Mouse (Mus musculus): ENCODE data around the gene Bola1.
"Not testable (repeated sequence)": the region's sequence is repeated elsewhere in the genome, so short reads cannot be mapped to it uniquely, and the experiment has no call there.

Bola1 gene

GRCm38 (mm10) chr3:96180727-96181477, 38.6 kb downstream of the Bola1 start, which contains the start of gene Sv2a:
Gene Sv2a, plus strand, starts transcription at chr3:96181151.
- DNase-seq (ENCODE audit: low read depth, low spot score), result no peak

GRCm38 (mm10) chr3:96179531-96179930, 40.0 kb downstream of the Bola1 start:
- no peak for DNase-seq (ENCODE audit: low read depth, low spot score)

DNA sequence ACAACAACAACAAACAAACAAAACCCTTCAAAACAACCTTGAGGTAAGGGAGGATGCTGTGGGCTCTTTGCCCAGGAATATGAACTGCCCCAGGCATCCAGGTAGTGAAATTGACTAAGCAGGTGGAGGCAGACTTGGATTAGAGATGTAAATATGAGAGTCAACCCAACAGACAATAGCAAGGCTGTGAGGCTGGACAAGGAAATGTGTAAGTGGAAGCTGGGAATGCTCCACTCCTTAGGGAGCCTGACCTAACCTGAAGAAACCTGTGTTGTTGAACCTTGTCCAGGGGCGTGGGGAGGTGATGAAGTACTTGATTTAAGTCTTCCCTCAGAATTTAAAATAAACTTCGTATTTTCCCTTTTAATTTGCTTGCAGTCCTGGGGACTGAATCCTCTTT, 40.6 kb downstream of the Bola1 start:
- DNase-seq (ENCODE audit: low read depth, low spot score), result no peak

GRCm38 (mm10) chr3:96178427-96178826, 41.1 kb downstream of the Bola1 start:
- no peak for DNase-seq (ENCODE audit: low read depth, low spot score)

DNA sequence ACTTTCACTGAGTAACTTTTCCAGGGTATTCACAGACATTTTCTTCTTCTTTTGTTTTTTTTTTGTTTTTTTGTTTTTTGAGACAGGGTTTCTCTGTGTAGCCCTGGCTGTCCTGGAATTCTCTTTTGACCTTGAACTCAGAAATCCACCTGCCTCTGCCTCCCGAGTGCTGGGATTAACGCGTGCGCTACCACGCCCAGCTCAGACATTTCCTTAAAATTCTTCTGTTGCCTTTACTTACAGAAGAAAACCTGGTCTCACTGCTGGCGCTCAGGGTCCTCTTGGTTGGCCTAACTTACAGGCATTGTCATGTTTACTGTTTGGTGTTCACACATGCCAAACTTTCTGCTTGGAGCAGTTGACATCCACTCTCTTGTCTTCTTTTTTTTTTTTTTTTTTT, 44.3 kb downstream of the Bola1 start:
- no peak for DNase-seq (ENCODE audit: low read depth, low spot score)

DNA sequence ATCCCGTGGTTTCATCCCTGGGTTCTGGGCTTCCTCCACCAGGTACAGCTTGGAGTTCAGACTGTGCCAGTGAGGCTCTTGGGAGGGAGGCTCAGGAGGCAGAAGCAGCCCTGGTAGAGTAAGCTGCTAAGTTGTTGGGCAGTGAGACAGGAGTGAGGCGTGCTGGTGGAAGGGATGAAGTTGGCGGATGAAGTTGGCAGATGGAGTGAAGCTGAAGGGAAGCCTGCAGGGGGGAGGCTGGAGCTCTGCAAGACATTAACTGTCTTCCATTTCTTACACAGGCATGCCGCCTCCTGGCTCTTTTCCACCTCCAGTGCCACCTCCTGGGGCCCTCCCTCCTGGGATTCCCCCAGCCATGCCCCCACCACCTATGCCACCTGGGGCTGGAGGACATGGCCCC, 45.5 kb downstream of the Bola1 start:
- DNase-seq (ENCODE audit: low read depth, low spot score), result not testable (repeated sequence)

DNA sequence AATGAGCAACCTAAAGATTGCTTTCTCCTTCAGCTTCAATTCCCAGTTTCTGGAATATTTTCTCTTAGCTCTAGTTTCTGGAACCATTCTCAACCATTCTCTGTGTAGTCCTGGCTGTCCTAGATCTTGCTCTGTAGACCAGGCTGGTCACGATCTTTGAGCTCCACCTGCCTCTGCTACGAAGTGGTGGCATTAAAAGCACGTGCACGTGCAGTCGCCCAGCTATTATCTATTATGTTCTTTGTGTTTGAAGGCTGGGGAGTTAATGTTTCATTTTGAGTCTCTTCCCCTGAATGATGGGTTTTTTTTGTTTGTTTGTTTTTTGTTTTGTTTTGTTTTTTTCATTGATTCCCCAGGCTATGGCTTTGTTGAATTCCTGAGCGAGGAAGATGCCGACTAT, 46.3 kb downstream of the Bola1 start:
- no peak for DNase-seq (ENCODE audit: low read depth, low spot score)

- peak; percentile 88 for DNase-seq (ENCODE audit: low read depth, low spot score)
These were observed 47.0 kb downstream of the Bola1 start, which contains the start of gene Sf3b4 for GRCm38 (mm10) chr3:96172197-96173178. Gene Sf3b4, plus strand, starts transcription at chr3:96172332.

DNA sequence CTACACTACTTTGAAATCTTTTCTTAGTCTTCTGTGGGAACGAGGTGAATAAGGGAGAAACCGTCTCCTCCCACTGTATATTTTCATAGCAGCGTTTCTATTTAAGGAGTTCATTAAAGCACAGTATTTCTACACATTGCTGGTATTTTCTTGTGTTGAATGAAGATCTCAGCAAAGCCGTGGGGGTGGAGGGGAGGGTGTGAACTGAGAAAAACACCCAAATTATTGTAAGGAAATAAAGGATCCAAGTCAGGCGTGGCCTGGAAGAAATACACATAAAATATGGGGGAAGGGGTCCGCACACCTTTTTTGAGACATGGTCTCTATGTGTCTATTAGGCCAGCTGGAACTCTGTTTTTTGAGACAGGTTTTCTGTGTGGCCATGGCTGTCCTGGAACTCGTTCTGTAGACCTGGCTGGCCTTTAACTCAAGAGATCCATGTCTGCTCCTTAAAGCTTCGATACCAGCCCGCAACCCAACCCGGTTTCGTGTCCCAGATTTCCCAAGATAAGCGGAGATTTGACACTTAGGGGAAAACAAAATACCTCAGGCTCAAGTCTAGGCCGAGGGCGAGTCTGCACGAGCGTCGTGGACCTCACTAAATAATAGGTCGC, 47.8 kb downstream of the Bola1 start:
- no peak for DNase-seq (ENCODE audit: low read depth, low spot score)

- DNase-seq (ENCODE audit: low read depth, low spot score), result no peak
These were observed 48.4 kb downstream of the Bola1 start for GRCm38 (mm10) chr3:96170976-96171545.

DNA sequence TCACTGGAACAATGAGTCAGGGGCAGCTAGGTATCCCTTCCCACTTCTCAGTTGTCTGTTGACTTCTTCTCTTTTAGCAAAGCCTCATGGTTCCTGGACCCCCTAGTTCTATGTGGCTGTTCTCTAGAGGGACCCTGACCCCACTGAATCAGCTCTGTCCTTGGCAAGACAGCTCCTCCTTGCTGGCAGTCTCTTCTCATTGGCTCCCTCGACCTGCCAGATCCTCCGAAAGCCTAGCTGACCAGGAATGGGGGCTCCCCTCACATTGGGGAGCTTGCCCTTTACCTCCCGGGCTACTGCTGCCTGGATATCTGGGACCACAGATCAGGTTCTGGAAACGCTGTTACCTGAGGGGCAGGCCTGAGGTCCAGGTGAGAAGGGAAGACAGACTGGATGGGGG, 49.2 kb downstream of the Bola1 start:
- DNase-seq (ENCODE audit: low read depth, low spot score), result no peak

- no peak for DNase-seq (ENCODE audit: low read depth, low spot score)
These were observed 50.9 kb downstream of the Bola1 start for GRCm38 (mm10) chr3:96168466-96169158.

DNA sequence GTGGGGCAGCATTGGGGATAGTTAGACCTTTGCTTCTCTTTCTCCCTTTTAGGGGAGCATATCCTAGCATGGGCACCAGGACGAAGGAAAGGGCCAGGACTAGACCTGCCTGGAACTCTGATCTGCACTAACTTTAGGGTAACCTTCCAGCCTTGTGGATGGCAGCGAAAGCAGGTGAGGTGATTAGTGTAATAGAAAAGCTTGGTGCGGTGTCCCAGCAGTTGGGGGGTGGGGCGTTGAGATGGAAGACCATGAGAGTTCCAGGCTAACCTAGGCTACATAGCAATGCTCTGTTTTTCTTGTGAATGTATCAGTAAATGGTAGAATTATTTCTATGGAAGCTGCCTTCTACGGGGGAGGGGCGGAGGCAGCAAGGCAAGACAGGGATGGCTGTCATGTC, 56.5 kb downstream of the Bola1 start:
- DNase-seq (ENCODE audit: low read depth, low spot score), result no peak

- DNase-seq (ENCODE audit: low read depth, low spot score), result no peak
These were observed 57.4 kb downstream of the Bola1 start, which contains the start of gene Mtmr11 for GRCm38 (mm10) chr3:96161869-96162840. Gene Mtmr11, plus strand, starts transcription at chr3:96162004.

DNA sequence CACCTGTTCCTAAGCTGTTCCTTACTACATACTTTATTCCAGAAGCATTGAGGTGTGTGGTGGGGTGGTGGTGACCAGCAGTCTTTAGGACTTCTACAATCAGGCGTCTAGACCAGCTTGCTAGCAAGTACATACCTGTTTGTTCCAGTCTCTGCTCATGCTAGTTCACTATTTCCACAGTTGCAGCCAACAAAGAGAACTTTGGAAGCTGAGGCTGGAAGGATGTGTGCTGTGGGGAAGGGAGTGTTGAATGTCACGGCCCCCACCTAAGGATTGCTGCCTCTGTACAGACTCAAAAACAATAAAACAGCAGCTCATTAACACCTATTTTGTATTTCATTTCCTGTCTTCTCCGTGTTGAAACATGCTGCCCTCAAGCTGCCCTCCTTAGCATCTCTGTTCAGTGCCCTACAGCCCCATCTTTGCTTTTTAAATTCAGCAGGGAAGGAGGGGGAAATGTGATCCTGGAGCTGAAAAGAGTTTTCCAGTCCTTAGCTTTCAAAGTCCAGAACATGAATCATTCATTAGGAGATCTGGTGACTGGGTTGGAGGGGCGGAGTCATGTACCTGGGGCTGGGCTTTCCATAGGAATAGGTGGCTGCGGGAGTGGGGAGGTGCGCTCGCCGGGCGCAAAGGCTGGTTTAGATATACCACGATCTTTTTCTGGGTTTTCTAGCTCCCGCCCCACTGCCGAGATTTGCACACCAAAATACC, 58.5 kb downstream of the Bola1 start:
- no peak for DNase-seq (ENCODE audit: low read depth, low spot score)

- DNase-seq (ENCODE audit: low read depth, low spot score), result no peak
These were observed 59.2 kb downstream of the Bola1 start for GRCm38 (mm10) chr3:96160222-96160802.

DNA sequence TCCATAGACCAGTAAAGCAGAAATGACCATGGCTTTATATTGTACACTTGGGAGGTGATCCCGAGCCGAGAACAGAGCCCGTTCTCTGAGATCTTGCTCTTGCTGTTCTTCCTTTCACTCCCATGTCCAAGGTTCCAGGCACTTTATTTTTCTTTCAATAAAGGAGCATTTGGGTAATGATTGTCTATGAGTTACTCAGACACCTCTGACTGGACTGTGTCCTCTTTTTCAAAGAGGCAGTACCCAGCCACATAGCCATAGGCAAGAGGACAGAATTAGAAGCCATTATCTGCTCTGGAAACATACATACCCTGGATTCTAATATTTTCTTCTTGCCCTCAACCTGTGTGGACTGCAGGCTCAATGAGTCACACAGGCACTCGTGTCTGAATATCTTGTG, 59.7 kb downstream of the Bola1 start:
- DNase-seq (ENCODE audit: low read depth, low spot score), result no peak

GRCm38 (mm10) chr3:96155501-96155900, 64.0 kb downstream of the Bola1 start:
- DNase-seq (ENCODE audit: low read depth, low spot score), result no peak

- DNase-seq (ENCODE audit: low read depth, low spot score), result no peak
These were observed 66.9 kb downstream of the Bola1 start for GRCm38 (mm10) chr3:96152611-96153010.

All from brain, embryonic 18.5 days (tissue).